Mouse (Mus musculus) liver, postnatal 0 days (tissue): ENCODE data around the gene Plcb2.

Source experiments
- CTCF ChIP-seq: sonication (generic); IDR thresholded peaks from 2 replicates; pipeline ENCODE4 v1.5.1; 2016; ENCODE audit warnings: antibody characterized with exemption, low read depth
- EP300 ChIP-seq: IDR thresholded peaks from 2 replicates; pipeline ENCODE4 v1.6.1; 2016; ENCODE audit warnings: antibody characterized with exemption, low read depth, mild to moderate bottlenecking

- no peak for TF ChIP-seq CTCF
- no peak for TF ChIP-seq EP300
Observed at GRCm38 (mm10) chr2:118680926-118681325, 47.3 kb downstream of the Plcb2 start.
